Mouse (Mus musculus) splenic B cell, adult 2 months (primary cell): ENCODE data around the gene Axin1.
A peak's percentile ranks its signal among the peaks of the same experiment; 100 is the strongest.
"Not testable (repeated sequence)": the region's sequence is repeated elsewhere in the genome, so short reads cannot be mapped to it uniquely, and the experiment has no call there.

Source experiments
- DNase-seq: peaks from one replicate; pipeline ENCODE4 v3.0.0-alpha.2; 2011; ENCODE audit warnings: low read depth, low spot score
- H3K27me3 ChIP-seq: 2 replicates; pipeline ENCODE4 v1.6.1; 2012; ENCODE audit warnings: mild to moderate bottlenecking, low read length, moderate library complexity, mixed read lengths; ENCODE audit not compliant: control insufficient read depth, poor library complexity, insufficient read depth, severe bottlenecking
- H3K36me3 ChIP-seq: 2 replicates; pipeline ENCODE4 v1.6.1; 2012; ENCODE audit warnings: mild to moderate bottlenecking, low read length, moderate library complexity, mixed read lengths; ENCODE audit not compliant: control insufficient read depth, poor library complexity, insufficient read depth, severe bottlenecking

Axin1 gene

GRCm38 (mm10) chr17:26114061-26114460, 24.4 kb upstream of the Axin1 start:
- no peaks in the 10 kb centered on the region for H3K36me3 ChIP-seq
- H3K27me3 ChIP-seq = no peaks in the 10 kb centered on the region
- no peak for DNase-seq

GRCm38 (mm10) chr17:26114461-26114860, 24.0 kb upstream of the Axin1 start:
- not testable (repeated sequence) for H3K27me3 ChIP-seq, DNase-seq, H3K36me3 ChIP-seq

GRCm38 (mm10) chr17:26115205-26115898, 23.1 kb upstream of the Axin1 start:
- no peaks in the 10 kb centered on the region for H3K36me3 ChIP-seq
- H3K27me3 ChIP-seq = no peaks in the 10 kb centered on the region
- no peak for DNase-seq

GRCm38 (mm10) chr17:26115956-26116487, 22.5 kb upstream of the Axin1 start:
- no peaks in the 10 kb centered on the region for H3K27me3 ChIP-seq
- no peak for DNase-seq
- H3K36me3 ChIP-seq = no peaks in the 10 kb centered on the region

GRCm38 (mm10) chr17:26116503-26117258, 21.8 kb upstream of the Axin1 start:
- DNase-seq = no peak
- Histone ChIP-seq H3K27me3 (no peaks in the 10 kb centered on the region), H3K36me3 (no peaks in the 10 kb centered on the region)

GRCm38 (mm10) chr17:26119766-26120710, 18.4 kb upstream of the Axin1 start:
- DNase-seq = peak; percentile 89
- H3K36me3 ChIP-seq = no peaks in the 10 kb centered on the region
- no peaks in the 10 kb centered on the region for H3K27me3 ChIP-seq

- H3K36me3 ChIP-seq = no peaks in the 10 kb centered on the region
- DNase-seq = no peak
- H3K27me3 ChIP-seq = no peaks in the 10 kb centered on the region
Observed at GRCm38 (mm10) chr17:26122431-26123140, 15.9 kb upstream of the Axin1 start.

GRCm38 (mm10) chr17:26123267-26123684, 15.2 kb upstream of the Axin1 start, which contains the start of gene Mrpl28:
Gene Mrpl28, plus strand, starts transcription at chr17:26123500.
- H3K36me3 ChIP-seq = no peaks in the 10 kb centered on the region

GRCm38 (mm10) chr17:26124560-26124959, 13.9 kb upstream of the Axin1 start:
- no peaks in the 10 kb centered on the region for H3K27me3 ChIP-seq
- H3K36me3 ChIP-seq = no peaks in the 10 kb centered on the region
- no peak for DNase-seq

More at GRCm38 (mm10) chr17:26123267-26123684, 15.2 kb upstream of the Axin1 start, which contains the start of gene Mrpl28:
- no peaks in the 10 kb centered on the region for H3K27me3 ChIP-seq
- peak; percentile 95 for DNase-seq

- H3K36me3 ChIP-seq = no peaks in the 10 kb centered on the region
- no peak for DNase-seq
- no peaks in the 10 kb centered on the region for H3K27me3 ChIP-seq
Observed at GRCm38 (mm10) chr17:26125226-26125625, 13.3 kb upstream of the Axin1 start.

GRCm38 (mm10) chr17:26131062-26131732, 7.3 kb upstream of the Axin1 start:
- Histone ChIP-seq H3K27me3 (no peaks in the 10 kb centered on the region), H3K36me3 (0 out of 2 replicates have a peak, but pooled peaks cover 4% of the 10 kb centered on the region)
- no peak for DNase-seq

GRCm38 (mm10) chr17:26131856-26132853, 6.3 kb upstream of the Axin1 start:
- H3K36me3 ChIP-seq = 0 out of 2 replicates have a peak, but pooled peaks cover 4% of the 10 kb centered on the region
- H3K27me3 ChIP-seq = no peaks in the 10 kb centered on the region
- DNase-seq = no peak
